Mouse (Mus musculus) adrenal gland, adult 2 months (tissue): ENCODE measurements at regions not wholly inside any gene's neighbourhood (a gene's known extent, or its start where the extent isn't known, plus 50 kb on each side); places are given as distances from the start of the nearest gene placed in this dataset.

Source experiments
- DNase-seq: peaks from one replicate; pipeline ENCODE4 v3.0.0; 2021

DNA sequence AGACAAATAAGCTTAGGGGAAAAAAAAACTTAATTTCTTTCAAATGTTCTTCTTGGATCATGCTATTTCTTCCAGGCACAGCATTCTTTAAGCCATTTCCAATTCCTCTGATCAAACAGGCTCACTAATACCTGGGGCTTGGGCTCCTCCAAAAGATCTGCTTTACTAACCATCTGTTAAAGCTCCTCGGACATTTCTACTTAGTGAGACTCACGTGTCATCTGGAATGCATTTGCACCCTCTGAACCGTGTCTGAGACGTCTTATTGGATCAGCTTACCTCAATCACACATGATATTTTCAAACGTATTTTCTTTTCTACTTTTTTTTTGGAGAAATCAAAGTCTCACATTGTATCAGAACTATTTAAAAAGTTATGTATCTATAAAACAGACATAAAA lies 132.4 kb downstream of the Npr3 start:
- DNase-seq: no peak

- no peak for DNase-seq
These were observed 136.5 kb downstream of the Npr3 start for GRCm38 (mm10) chr15:11770596-11770995.

GRCm38 (mm10) chr15:11757963-11758362 lies 149.1 kb downstream of the Npr3 start:
- DNase-seq: no peak

- no peak for DNase-seq
These were observed 150.3 kb downstream of the Npr3 start for GRCm38 (mm10) chr15:11756786-11757185.

- peak; percentile 57 for DNase-seq
These were observed 153.9 kb downstream of the Npr3 start for GRCm38 (mm10) chr15:11753216-11753615.

GRCm38 (mm10) chr15:11750893-11751292 lies 156.2 kb downstream of the Npr3 start:
- DNase-seq: no peak

GRCm38 (mm10) chr15:11749509-11749908 lies 157.6 kb downstream of the Npr3 start:
- no peak for DNase-seq

- no peak for DNase-seq
These were observed 158.8 kb downstream of the Npr3 start for GRCm38 (mm10) chr15:11748306-11748705.

DNA sequence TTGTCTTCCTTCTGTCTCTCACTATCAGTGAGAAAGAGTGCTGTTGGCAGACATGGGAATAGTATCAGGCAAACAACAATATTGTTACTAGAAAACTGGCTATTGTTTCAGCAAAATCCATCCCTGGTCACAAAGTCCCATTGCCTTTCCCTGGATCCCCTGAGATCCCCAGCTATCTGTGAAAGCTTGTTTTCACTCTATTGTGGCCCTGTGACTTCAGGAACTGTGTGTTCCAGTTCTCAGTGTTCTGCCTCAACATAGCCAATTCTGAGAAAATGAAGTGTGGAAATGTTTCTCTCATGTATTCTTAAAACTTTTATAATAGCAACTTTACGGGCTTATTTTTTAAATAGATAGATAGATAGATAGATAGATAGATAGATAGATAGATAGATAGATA lies 160.3 kb downstream of the Npr3 start:
- DNase-seq: no peak

- no peak for DNase-seq
These were observed 161.3 kb downstream of the Npr3 start for GRCm38 (mm10) chr15:11745629-11746372.

DNA sequence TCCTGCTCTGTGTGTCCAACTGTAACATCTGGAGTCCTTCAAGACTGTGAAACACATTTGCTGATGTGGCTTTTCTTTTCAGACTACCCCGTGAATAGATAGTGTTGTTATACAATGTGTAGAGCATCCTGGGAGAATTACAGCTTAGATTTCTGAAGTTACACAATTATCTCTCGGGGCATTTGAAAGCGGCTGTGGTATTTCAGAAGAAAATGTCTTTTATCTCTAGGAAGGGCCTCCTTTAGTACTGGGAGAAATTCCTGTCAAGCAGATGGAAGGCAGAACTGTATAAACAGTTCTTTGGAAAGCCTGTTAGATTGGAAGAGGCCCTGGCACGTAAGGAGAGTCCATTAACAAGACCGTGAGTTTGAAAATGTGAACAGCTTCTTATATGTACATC lies 162.2 kb downstream of the Npr3 start:
- no peak for DNase-seq

DNA sequence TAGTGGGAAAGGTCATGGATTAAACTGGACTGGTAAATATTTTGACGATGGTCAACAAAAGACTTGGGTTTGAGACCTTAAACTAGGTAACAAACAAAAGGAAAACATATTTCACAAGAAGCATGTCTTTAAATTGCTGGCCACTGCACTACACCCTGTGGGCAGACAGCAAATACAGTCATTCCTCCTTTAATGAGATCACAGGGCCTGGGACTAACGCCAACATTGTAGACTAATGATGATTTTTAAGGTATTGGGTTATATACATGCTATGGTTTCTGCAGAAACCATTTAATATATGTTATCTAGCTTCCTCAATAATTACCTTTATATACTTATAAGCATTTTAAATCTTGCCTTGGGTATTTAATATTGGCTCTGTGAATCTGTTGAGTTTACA lies 162.8 kb downstream of the Npr3 start:
- DNase-seq: no peak

DNA sequence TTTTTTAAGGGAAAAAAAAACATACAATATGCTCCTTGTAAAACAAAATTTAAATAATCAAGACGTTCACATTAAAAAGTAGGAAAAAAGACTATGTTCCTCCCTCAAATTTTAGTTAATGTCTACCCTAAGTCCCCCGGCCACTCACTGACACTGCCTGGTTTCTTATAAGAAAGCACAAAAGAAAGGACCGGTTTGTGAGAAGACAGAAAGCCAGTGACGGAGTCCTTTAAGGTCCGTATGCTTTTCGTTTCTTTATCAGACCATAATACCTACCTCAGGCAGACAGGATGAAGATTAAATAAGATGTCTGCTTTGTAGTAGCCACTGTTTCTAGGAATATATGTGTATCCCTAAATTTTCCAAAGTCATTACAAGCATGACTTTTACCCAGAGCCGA lies 164.3 kb downstream of the Npr3 start:
- DNase-seq: no peak

DNA sequence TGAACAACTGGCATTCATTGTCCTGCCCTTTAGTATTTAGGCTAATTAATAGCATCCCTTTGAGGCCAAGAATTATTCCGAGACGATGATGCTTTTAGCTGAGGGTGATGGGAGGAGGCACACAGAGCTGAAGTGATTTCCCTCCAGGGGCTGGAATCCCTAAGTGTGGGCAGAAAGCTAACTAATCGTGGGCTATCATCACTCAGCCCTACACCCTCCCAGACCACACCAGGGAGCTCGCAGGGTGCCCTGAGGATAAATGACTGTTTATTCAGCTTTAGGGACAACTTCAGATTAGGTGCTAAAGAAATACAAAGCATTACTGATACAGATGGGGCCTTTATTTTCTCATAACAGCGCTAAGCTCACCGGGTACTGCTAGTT lies 164.7 kb downstream of the Npr3 start:
- DNase-seq: no peak

DNA sequence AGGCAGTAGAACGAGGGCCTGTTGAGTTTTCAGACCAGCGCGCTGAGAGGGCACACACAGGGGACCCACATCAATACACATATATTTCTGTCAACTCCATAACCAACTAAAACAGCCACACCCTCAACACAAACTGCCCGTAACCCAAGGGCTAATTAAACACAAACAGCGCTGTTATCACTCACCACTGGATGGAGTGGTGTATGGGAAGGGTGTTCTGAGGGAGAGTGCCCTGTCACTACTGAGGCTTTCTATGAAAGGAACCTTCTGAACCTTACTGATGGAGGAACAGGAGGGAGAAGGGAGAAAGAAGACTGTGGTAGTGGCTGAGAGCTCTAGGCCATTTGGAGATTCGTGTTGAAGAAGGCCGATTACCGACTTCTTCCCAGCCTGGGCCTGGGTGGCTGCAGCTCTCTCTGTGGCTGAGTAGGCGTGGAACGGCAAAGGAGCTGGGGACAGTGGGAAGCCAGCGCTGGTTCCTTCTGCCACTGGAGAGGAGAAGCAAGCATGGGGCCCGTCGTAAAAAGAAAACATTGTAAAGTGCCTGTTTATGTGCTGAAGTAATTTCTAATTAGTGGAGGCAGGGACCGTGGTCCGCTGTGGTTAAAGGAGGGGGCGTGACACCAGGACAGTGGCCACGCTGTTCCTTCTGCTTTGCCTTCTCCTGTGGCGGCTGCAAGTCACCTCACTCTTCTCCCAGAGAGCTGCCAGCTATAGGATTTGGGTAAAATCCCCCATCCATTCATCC lies 165.3 kb downstream of the Npr3 start:
- DNase-seq: no peak

DNA sequence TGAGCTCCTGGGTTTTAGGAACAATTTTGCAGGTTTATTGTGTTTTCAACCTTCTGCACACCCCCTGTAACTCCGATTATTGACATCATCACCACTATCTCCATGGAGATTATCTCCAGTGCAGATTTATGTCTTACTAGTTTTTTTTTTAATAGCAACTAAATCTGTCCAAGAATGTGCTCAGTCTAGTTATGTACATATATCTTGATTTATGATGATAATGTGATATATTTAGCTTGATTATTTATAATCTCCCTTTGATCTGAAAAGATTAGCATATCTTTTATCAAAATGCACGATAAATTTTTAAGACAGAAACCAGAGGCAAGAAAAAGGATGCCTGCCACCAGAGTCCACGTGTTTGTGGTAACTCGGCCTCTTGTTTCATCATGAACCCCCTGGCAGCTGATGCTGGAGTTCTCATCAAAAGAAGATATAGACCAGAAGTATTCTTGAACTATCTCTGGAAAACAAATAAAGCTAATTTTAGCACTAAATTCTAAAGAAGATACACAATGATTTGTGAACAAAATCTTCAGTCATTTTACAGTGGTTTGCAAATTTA lies 169.6 kb downstream of the Npr3 start:
- no peak for DNase-seq

GRCm38 (mm10) chr15:11734639-11735265 lies 172.3 kb downstream of the Npr3 start:
- no peak for DNase-seq

- DNase-seq: no peak
These were observed 177.7 kb downstream of the Npr3 start for GRCm38 (mm10) chr15:11729381-11729780.

- DNase-seq: no peak
These were observed 181.2 kb downstream of the Npr3 start for GRCm38 (mm10) chr15:11725620-11726530.

DNA sequence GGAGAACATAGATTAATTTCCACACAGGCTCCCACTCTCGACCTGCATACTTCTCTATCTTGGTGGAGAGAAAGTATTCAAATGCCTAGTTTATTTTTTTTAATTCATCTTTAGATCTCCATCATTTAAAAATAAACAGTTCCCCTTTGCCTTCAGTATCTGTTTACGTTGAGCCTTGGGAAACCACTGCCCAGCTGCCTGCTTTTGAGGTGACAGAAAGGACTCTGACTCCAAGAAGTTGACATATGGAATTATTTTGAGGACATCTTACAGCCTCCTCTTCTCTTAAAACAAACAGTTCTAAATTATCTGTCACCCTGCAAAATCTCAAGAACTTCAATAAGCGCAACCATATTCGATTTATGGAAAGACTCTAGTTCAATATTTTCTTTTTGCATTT lies 186.4 kb downstream of the Npr3 start:
- DNase-seq: no peak

DNA sequence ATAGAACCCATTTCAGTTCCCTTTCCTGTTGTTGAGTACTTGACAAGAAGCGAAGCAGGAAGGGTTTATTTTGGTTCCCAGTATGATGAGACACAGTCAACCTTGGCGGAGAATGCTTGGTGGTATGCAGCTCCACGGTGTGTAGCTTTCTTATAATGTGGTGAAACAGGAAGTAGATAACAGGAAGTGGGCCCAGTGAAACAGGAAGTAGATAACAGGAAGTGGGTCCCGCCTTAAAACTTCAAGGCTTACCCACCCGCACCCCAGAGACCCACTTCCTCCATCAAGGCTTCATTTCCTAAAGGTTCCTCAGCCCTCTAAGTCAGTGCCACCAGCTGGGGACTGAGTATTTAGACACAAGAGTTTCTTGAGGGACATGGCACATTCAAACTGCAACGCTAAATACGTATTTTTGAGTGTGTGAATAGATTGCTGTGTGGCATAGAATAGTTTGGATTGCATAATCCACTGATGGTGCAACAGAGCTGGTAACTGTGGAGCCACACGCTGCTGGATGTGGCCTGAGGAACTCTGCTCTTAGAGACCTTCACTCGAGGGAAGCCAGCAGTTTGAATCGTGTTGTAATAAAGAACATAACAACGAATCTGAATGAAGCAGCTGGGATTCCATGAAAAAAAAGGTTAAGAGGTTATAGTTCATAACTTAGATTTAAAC lies 190.8 kb downstream of the Npr3 start:
- DNase-seq: no peak
